ENCODE assay signal across 10 mouse cellular contexts in genomic region chr10:39543258-39543770, GRCm38 (mm10).
DNase-seq lines count a peak whose midpoint lies in the region; ATAC-seq and TF ChIP-seq lines count a peak whose summit lies in the region.
"Had no signal": no experiment of that assay in that cellular context is flagged by ENCODE, and none has a peak within 500 bp of the region (broad histone marks: within the 10 kb centered on the region; RNA-seq: fewer than 3 reads in every experiment).

No protein-coding gene starts in this region.

- DNase-seq in heart, adult 8-10 months (ENCODE audit: low spot score) = no peak
- DNase-seq in testis, postnatal 10 days (ENCODE audit: low spot score) = no peak
- DNase-seq in limb, embryonic 14.5 days (ENCODE audit: low spot score) = no peak
- no peak for DNase-seq in right cerebral cortex, postnatal 36 days (ENCODE audit: low spot score in 2 of 2)
- DNase-seq in right cerebral cortex, postnatal 4 days = no peak
- DNase-seq in layer of hippocampus, postnatal 14 days (ENCODE audit: low spot score in 2 of 2) = no peak
- DNase-seq: kidney, postnatal 36 days had no signal

- H3K27me3 ChIP-seq in heart, embryonic 14.5 days (ENCODE audit: control insufficient read depth, insufficient read depth, low read length) = no peaks in the 10 kb centered on the region
- no peaks in the 10 kb centered on the region for H3K27me3 ChIP-seq in testis, adult 2 months (ENCODE audit: control insufficient read depth, insufficient read depth, low read length)
- H3K27me3 ChIP-seq in limb, embryonic 14.5 days (ENCODE audit: control insufficient read depth, insufficient read depth, low read length) = no peaks in the 10 kb centered on the region
- H3K27me3 ChIP-seq: limb, embryonic 12.5 days had no signal

- 0 out of 2 replicates have a peak overlapping the region, but pooled peaks have one; percentile 6 for H3K4me2 ChIP-seq in heart, embryonic 14.5 days (ENCODE audit: low read length)
- no peak overlapping the region for H3K4me2 ChIP-seq in limb, embryonic 14.5 days (replicated peaks; ENCODE audit: low read depth, low read length, severe bottlenecking)
- H3K4me2 ChIP-seq: limb, embryonic 12.5 days had no signal

- no peak overlapping the region for H3K4me3 ChIP-seq in heart, embryonic 14.5 days (ENCODE audit: control insufficient read depth in 1 of 2, insufficient read depth in 1 of 2, low read depth in 1 of 2, low read length in 2 of 2)
- H3K4me3 ChIP-seq in testis, adult 2 months (ENCODE audit: control insufficient read depth, low read depth, low read length) = no peak overlapping the region
- no peak overlapping the region for H3K4me3 ChIP-seq in limb, embryonic 14.5 days (replicated peaks; ENCODE audit: low read length)
- H3K4me3 ChIP-seq: limb, embryonic 12.5 days had no signal

- H3K9me3 ChIP-seq in heart, embryonic 14.5 days (ENCODE audit: control insufficient read depth, low read length) = no peaks in the 10 kb centered on the region
- H3K9me3 ChIP-seq in limb, embryonic 14.5 days (ENCODE audit: control insufficient read depth, low read length) = no peaks in the 10 kb centered on the region
- H3K9me3 ChIP-seq: limb, embryonic 12.5 days had no signal

- 0 out of 4 replicates have a peak overlapping the region, but pooled peaks of 1 of the 2 experiments have one; percentile 24 for H3K27ac ChIP-seq in heart, embryonic 14.5 days (replicated peaks in 1 of 2; ENCODE audit: control insufficient read depth in 1 of 2, insufficient read depth in 1 of 2, low read depth in 2 of 2, low read length in 2 of 2)
- H3K27ac ChIP-seq in testis, adult 2 months (ENCODE audit: control insufficient read depth, insufficient read depth, low read depth, low read length) = peak overlapping the region; percentile 15; the same call in 1 of the 2 replicates
- H3K27ac ChIP-seq in limb, embryonic 14.5 days (replicated peaks; ENCODE audit: low read depth, low read length) = peak overlapping the region; percentile 75

- 0 out of 2 replicates have a peak overlapping the region, but pooled peaks have one; percentile 25 for H3K9ac ChIP-seq in heart, embryonic 14.5 days (ENCODE audit: low read length)
- H3K9ac ChIP-seq in limb, embryonic 14.5 days (ENCODE audit: low read depth, low read length, severe bottlenecking) = no peak overlapping the region
- H3K9ac ChIP-seq: limb, embryonic 12.5 days had no signal

- peaks cover 14 to 31% of the 10 kb centered on the region in 2 experiments for H3K4me1 ChIP-seq in heart, embryonic 14.5 days (ENCODE audit: control insufficient read depth in 2 of 2, insufficient read depth in 2 of 2, low read length in 2 of 2)
- H3K4me1 ChIP-seq in testis, adult 2 months (ENCODE audit: control insufficient read depth, insufficient read depth, low read length) = no peaks in the 10 kb centered on the region
- peaks cover 46% of the 10 kb centered on the region for H3K4me1 ChIP-seq in limb, embryonic 14.5 days (ENCODE audit: control insufficient read depth, insufficient read depth, low read length)

- H3K36me3 ChIP-seq in heart, embryonic 14.5 days (ENCODE audit: control insufficient read depth, insufficient read depth, low read length) = peaks cover 17% of the 10 kb centered on the region
- H3K36me3 ChIP-seq in testis, adult 2 months (ENCODE audit: control insufficient read depth, insufficient read depth, low read length) = no peaks in the 10 kb centered on the region
- 0 out of 2 replicates have a peak, but pooled peaks cover 2% of the 10 kb centered on the region for H3K36me3 ChIP-seq in limb, embryonic 14.5 days (ENCODE audit: control insufficient read depth, insufficient read depth, low read length)

- ATAC-seq in heart, embryonic 14.5 days (ENCODE audit: insufficient number of reproducible peaks, insufficient read depth, low FRiP score, low read depth) = no peak
- 0 out of 2 replicates have a peak, but pooled peaks have one; percentile 1 for ATAC-seq in limb, embryonic 14.5 days (ENCODE audit: low FRiP score, low read depth)

- TF ChIP-seq POLR2A in testis, adult 2 months (IDR thresholded peaks at IDR 0.05; ENCODE audit: control insufficient read depth, low read depth, low read length) = no peak
- TF ChIP-seq POLR2A in limb, embryonic 14.5 days (IDR thresholded peaks at IDR 0.05; ENCODE audit: borderline replicate concordance, extremely low read depth, insufficient read depth, insufficient read length) = no peak

- WGBS in heart, embryonic 14.5 days = 50% methylated on average over 5 of the region's 5 CpGs
- 87% methylated on average over 5 of the region's 5 CpGs for WGBS in limb, embryonic 14.5 days

- TF ChIP-seq CTCF in testis, adult 2 months (IDR thresholded peaks at IDR 0.05; ENCODE audit: control insufficient read depth, insufficient read depth, insufficient replicate concordance, low read depth, low read length) = no peak
